Mouse (Mus musculus): ENCODE measurements around the gene Ahrr.

The Ahrr gene

GRCm38 (mm10) chr13:74237574-74237973, 54.6 kb downstream of the Ahrr start:
- DNase-seq = no peak

GRCm38 (mm10) chr13:74220659-74221058, 71.5 kb downstream of the Ahrr start:
- no peak for DNase-seq

GRCm38 (mm10) chr13:74218441-74218840, 73.7 kb downstream of the Ahrr start:
- DNase-seq = no peak

- no peak for DNase-seq
These were observed 83.2 kb downstream of the Ahrr start for GRCm38 (mm10) chr13:74208986-74209345.

- peak; percentile 89 to 91 for DNase-seq
These were observed 83.7 kb downstream of the Ahrr start, which contains the start of gene Exoc3 for GRCm38 (mm10) chr13:74208317-74208985. Gene Exoc3 (minus strand): TSS chr13:74208732.

DNA sequence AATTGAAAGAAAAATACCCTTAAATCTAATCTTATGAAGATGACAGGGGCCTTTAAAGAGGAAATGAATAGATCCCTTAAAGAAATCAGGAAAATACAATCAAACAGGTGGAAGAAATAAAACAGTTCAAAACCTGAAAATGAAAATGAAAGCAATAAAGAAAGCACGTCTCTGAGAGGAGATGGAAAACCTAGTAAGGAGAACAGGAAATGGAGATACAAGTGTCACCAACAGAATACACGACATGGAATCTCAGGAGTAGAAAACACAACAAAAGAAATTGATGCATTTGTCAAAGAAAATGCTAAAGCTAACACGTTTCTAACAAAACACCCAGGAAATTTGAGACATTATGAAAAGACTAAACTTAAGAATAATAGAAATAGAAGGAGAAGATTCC, 95.7 kb downstream of the Ahrr start:
- no peak for DNase-seq

DNA sequence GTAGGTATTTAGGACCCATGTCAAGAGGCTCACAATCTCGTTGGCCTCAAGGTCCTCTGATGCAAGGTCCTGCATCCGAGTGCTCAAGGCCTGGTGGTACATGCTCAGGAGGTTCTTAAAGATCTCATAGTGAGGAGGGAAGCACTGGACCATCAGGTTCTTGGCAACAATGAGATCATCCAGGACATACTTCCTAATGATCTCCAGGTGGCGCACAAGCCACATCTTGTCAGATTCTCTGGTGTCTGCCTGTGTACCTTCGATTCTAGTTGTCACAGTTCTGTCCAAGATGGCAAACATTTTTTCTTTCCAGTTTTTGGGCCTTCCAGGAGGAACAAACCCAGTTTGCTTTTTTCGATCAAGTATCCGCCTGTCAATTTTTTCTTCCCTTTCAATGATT, 99.5 kb downstream of the Ahrr start:
- DNase-seq = no peak

DNA sequence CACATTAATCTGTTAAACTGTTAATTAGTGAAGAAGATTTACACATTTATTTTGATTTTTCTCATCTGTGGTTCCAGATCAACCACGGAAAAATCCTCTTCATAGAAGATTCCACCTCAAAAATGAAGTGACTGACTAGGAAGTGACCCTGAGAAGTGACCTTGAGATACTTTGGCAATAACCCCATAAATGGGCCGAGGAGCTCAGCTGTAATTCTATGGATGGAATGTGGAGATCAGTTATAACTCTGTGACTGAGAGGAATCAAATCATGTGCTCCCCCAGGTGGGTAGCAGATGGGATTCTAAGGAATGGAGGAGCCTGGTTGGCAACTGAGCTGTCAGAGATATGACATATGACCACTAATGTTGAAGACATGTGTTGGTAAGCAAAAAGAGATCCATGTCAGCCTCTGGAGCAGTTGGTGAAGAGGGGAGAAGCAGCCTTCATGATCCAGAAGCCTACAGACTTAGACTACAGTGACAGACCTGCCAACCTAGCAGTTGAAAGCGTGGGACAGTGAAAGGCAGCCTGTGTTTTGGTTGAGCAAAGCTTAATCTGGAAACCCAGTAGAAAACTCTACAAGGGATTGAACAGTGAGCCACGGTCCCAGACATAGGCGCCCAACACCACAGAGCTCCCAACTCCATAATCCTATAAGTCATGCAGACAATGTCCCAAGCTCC, 109.0 kb downstream of the Ahrr start:
- DNase-seq = no peak

DNA sequence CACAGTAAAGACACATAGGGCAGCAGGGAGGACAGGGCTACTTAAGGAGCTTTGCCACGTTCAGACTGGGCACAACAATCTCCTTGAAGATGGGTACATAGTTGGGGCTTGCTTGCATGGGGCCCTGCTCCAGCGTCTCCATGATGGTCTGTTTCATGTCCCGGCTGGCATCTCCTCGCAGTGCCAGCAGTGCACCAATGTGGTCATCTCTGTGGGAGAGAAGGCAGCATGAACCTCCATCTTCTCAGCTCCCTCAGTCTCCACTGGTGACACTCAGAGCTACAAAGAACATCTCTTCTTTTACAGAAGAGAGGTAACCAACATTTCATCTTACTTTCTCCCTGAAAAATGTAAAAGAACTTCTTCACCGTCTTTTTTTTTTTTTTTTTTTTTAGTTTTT, 120.1 kb downstream of the Ahrr start:
- DNase-seq = no peak

GRCm38 (mm10) chr13:74169446-74170164, 122.5 kb downstream of the Ahrr start:
- no peak for DNase-seq

GRCm38 (mm10) chr13:74167492-74167891, 124.6 kb downstream of the Ahrr start:
- no peak for DNase-seq

DNA sequence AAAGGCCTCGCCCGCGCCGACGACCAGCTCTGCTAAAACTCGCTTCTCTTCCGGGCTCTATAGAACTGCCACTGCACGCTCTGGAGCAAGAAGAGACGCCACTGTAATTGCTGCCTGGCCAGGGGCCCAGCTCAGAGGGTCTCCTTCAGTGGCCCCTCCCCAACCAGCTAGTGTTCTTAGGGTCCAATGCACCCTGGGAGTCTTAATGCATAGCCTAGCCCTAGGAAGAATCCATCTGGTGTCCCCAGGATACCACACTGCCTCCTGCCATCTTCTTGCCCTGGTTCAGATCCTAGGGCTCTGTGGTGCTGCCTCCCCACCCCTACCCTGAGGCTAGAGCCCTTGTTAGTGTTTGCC, 125.1 kb downstream of the Ahrr start:
- DNase-seq = no peak

DNA sequence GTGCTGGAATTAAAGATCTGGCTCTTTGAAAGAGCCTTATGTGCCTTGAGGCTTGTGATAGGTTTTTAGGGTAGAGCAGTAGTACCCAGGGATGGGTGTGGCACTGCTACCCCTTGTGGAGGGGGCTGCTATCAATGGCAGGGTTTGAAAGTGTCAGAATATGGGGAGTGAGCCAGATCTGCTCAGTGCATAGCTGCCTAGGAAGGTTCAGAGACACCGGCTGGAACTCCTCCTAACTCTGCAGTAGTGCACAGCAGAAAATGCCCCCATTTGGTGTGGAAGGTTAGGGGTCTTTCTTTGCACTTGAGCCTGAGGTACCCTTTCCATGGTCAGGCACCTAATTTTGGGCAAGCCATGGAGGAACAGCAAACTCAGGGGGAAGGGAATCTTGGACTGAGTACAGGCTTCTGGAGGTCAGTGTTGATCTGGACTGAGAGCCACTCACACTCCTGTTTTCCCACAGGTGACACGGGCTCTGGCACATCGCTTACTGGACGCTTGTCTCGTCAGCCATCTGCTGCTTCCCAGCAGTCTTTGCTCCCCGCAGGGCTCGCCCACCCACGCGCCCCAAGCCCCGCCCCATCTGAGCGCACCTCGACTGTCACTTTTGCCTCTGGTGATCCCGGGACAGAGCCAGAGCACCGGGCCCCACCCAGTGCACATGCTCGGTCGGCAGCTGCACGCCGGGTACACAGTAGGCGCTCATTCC, 125.6 kb downstream of the Ahrr start:
- no peak for DNase-seq

Data from kidney, adult 8-10 months (tissue).